Mouse (Mus musculus) subcutaneous adipose tissue, adult 2 months (tissue): ENCODE measurements around the gene Sema3f. TPM values are rescaled to one million over a fixed set of nuclear protein-coding genes. Genes with fewer than 3 reads are reported as not detected.

Experiments
- polyA plus RNA-seq: library from polyadenylated mRNA; depleted of rRNA; stranded (reverse); fragments of >200 nt; gene quantifications from 2 replicates; pipeline ENCODE4 v1.2.3, GENCODE M21; 2012; ENCODE audit warnings: low replicate concordance; rRNA removed

Gene Sema3f
- polyA plus RNA-seq = 70.7 and 93.8 TPM in 2 replicates

GRCm38 (mm10) chr9:107709697-107710483 lies at the start of gene Sema3f:
Sema3f (minus strand) TSS chr9:107710475.

GRCm38 (mm10) chr9:107679501-107679900 lies 30.8 kb downstream of the Sema3f start, which contains the start of gene Gnat1:
Gnat1 (minus strand) TSS chr9:107679712.

DNA sequence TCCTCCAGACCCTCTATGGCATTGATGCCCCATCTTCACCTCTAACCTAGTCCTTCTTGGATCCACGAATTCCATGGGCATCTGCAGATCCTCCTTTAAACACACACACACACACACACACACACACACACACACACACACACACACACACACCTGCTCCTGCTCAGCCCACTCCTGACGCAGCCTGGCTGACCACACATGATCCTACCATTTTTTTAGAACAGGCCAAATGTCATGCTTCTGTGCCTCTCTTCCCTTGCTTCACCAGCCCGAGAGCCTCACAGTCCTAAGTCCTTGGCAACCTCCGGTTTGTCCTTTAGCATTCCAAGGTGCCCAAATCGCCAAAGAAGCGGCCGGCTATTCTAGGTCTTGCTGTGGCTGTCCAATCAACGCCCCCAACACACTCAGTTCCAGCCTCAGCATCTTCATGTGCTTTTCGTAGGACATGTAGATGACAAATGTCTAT lies 40.8 kb downstream of the Sema3f start, which contains the start of gene Slc38a3:
TSS of gene Slc38a3 (minus strand) at position 51 of the 466 bp plus-strand sequence.

DNA sequence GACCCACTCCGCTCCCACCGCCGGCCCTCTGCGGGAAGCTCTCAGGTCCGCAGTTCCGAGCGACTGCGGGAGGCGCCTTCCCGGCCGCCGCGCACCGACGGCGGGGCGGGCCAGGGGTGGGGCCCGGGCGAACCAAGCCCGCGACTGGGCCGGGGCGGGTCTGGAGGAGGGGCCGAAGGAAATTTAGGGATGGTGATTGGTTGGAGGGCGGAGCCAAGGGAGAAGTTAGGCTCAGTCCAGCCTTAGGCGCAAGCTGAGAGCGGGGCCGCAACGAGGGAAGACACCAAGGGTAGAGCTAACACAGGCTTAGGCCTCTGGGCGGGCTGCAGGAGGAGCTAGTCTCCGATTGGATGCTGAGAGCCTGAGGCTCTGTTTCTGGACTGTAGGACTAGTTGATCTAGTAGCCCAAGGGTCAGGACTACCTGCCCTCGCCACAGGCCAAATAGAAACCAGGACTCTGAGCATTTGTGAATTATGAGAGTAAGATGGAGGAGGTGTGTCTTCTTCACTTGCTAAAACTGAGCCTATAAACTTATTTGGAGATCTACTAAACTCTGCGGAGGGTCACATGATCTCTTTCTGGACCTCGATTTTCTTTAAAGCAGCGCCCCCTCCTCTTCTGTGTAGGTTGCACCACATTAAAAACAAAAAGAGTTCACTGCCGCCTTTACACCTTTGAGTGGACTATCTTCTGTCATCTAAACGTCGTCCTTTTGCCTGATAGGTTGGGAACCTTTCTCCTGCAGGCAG lies 74.8 kb downstream of the Sema3f start, which contains the start of gene Gnai2:
TSS of gene Gnai2 (minus strand) at position 89 of the 750 bp plus-strand sequence.

Other genes starting within 250 kb of the Sema3f start
- gene Tmem115, start 176.5 kb downstream of the Sema3f start, polyA plus RNA-seq = 50.0 and 74.9 TPM in 2 replicates
- gene Cyb561d2, start 168.3 kb downstream of the Sema3f start, polyA plus RNA-seq = 46.6 and 47.9 TPM in 2 replicates
- gene Nprl2, start 168.2 kb downstream of the Sema3f start, polyA plus RNA-seq = 35.5 and 36.1 TPM in 2 replicates
- 0.17 and 0.44 TPM in 2 replicates for gene Zmynd10, start 163.2 kb downstream of the Sema3f start, polyA plus RNA-seq
- 33.6 and 43.7 TPM in 2 replicates for gene Rassf1, start 158.9 kb downstream of the Sema3f start, polyA plus RNA-seq
- 59.6 and 62.7 TPM in 2 replicates for gene Tusc2, start 147.2 kb downstream of the Sema3f start, polyA plus RNA-seq
- gene Hyal2, start 142.5 kb downstream of the Sema3f start, polyA plus RNA-seq = 74.8 and 90.6 TPM in 2 replicates
- 26.5 and 27.5 TPM in 2 replicates for gene Hyal1, start 133.5 kb downstream of the Sema3f start, polyA plus RNA-seq
- 71.0 and 72.9 TPM in 2 replicates for gene Naa80, start 131.6 kb downstream of the Sema3f start, polyA plus RNA-seq
- 1.1 and 1.7 TPM in 2 replicates for gene Hyal3, start 129.7 kb downstream of the Sema3f start, polyA plus RNA-seq
- 34.4 and 65.7 TPM in 2 replicates for gene Ifrd2, start 122.8 kb downstream of the Sema3f start, polyA plus RNA-seq
- gene Sema3b, start 101.2 kb downstream of the Sema3f start, polyA plus RNA-seq = 17.4 and 34.5 TPM in 2 replicates
- gene Gnai2, start 75.1 kb downstream of the Sema3f start, polyA plus RNA-seq = 793 and 941 TPM in 2 replicates
- gene Slc38a3, start 40.9 kb downstream of the Sema3f start, polyA plus RNA-seq = 4.3 and 13.0 TPM in 2 replicates
- 0.08 TPM in 1 of 2 replicates, not detected in the other for gene Gnat1, start 30.8 kb downstream of the Sema3f start, polyA plus RNA-seq
- gene Rbm5, start 60.5 kb upstream of the Sema3f start, polyA plus RNA-seq = 75.4 and 106 TPM in 2 replicates
- 18.7 and 23.9 TPM in 2 replicates for gene Rbm6, start 162.8 kb upstream of the Sema3f start, polyA plus RNA-seq
- 30.6 and 32.7 TPM in 2 replicates for gene Mon1a, start 177.7 kb upstream of the Sema3f start, polyA plus RNA-seq
- 57.1 and 88.7 TPM in 2 replicates for gene Mst1r, start 196.4 kb upstream of the Sema3f start, polyA plus RNA-seq
- not detected in 2 replicates for gene Actl11, start 218.0 kb upstream of the Sema3f start, polyA plus RNA-seq
- gene Camkv, start 225.2 kb upstream of the Sema3f start, polyA plus RNA-seq = 0.09 and 0.46 TPM in 2 replicates
- gene Traip, start 239.7 kb upstream of the Sema3f start, polyA plus RNA-seq = 0.72 and 3.4 TPM in 2 replicates